Mouse (Mus musculus): ENCODE data around the gene Plcb4. TPM values are rescaled to one million over a fixed set of nuclear protein-coding genes. Genes with fewer than 3 reads are reported as not detected.

The Plcb4 gene
- 5.1 and 6.1 TPM in 2 replicates for polyA plus RNA-seq (2012; rRNA removed)

DNA sequence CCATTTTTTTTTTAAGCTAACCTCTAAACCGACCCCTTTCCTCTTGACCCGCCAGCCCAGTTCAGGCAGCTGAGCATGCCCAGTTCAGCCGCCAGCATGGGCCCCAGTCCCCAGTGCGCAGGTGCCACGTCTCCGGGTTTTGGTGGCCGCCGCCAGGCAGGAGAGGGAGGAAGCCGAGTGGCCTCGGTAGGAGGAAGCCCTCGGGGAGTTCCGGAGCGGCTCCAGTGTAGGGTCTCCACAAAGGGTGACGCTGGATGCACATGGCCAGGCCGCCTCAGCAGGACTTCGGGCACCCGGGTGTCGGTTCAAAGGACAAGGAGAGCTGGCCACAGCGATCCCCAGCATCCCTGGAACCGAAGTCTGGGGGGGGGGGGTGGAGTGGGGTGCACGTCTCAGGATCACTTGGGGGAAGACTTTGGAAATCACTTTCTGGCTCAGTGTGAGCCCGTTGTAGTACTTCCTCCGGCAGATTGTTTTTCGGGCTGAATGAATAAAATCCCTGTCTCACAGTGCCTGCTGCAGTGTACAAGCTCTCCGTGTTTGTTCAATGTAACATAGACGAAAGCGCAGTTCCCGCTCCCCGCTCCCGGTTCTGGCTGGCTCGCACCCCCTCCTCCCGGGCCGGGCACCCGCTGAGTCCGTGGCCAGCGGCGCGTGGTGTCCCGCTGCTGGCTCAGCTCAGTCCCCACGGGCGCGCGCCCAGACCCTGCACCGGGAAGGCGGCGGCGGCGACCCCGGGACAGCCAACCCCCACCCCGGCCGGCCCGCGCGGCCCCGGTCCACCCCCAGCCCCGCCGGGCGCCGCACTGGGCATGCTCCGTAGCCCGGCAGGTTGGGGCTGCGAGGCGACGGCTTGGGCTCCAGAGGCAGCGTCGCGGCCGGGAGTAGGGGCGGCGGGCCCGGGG, at the start of gene Plcb4:
Gene Plcb4 (plus strand): TSS at position 526 of the 905 bp plus-strand sequence.
- Histone ChIP-seq H3K27ac (ENCODE audit: insufficient read depth, low read depth, low read length) (peak within 1 kb of the TSS; percentile 73), H3K4me3 (ENCODE audit: insufficient read depth, low read depth, low read length) (peak within 1 kb of the TSS; percentile 77), H3K36me3 (ENCODE audit: control insufficient read depth, insufficient read depth, low read length) (no peaks in the 10 kb centered on the region), H3K27me3 (replicated peaks; ENCODE audit: control insufficient read depth, insufficient read depth, low read length) (no peaks in the 10 kb centered on the region), H3K4me1 (ENCODE audit: control insufficient read depth, insufficient read depth, low read length) (no peaks in the 10 kb centered on the region)
- WGBS, result 2% methylated on average over 69 of the region's 71 CpGs
- DNase-seq, result peak; percentile 86
- TF ChIP-seq CTCF (conservative IDR thresholded peaks at IDR 0.05; ENCODE audit: insufficient read depth, insufficient read length, low read depth, low read length) (no peak), POLR2A (IDR thresholded peaks at IDR 0.05; ENCODE audit: low read depth, low read length) (no peak)

GRCm38 (mm10) chr2:135614651-135615261, 44.1 kb upstream of the Plcb4 start:
- DNase-seq, result no peak
- no peak overlapping the region for H3K27ac ChIP-seq (ENCODE audit: insufficient read depth, low read depth, low read length)
- no peak for TF ChIP-seq CTCF (conservative IDR thresholded peaks at IDR 0.05; ENCODE audit: insufficient read depth, insufficient read length, low read depth, low read length)
- no peak for TF ChIP-seq POLR2A (IDR thresholded peaks at IDR 0.05; ENCODE audit: low read depth, low read length)
- no peaks in the 10 kb centered on the region for H3K27me3 ChIP-seq (replicated peaks; ENCODE audit: control insufficient read depth, insufficient read depth, low read length)
- no peak overlapping the region for H3K4me3 ChIP-seq (ENCODE audit: insufficient read depth, low read depth, low read length)
- H3K36me3 ChIP-seq (ENCODE audit: control insufficient read depth, insufficient read depth, low read length), result no peaks in the 10 kb centered on the region
- no peaks in the 10 kb centered on the region for H3K4me1 ChIP-seq (ENCODE audit: control insufficient read depth, insufficient read depth, low read length)
- WGBS, result 43% methylated on average over 4 of the region's 4 CpGs

DNA sequence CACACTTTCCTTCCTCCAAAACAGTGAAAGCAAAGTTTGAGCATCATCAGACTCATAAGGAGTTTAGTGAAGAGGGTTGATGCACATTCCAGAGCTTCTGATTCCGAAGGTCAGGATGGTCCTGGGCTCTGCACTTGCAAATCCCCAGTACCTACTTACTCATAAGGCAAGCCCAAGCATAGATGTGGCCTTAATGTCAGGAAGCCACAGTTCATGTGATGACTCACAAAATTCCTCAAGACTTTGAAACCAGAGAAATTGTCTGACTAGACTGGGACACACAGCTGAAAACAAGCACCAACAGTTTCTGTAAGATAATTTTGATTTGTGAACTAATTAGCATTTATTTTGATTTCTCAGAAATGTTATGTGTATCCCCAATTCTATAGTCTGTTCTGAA, 42.7 kb upstream of the Plcb4 start:
- 74% methylated on average over 1 of the region's 1 CpGs for WGBS
- no peaks in the 10 kb centered on the region for H3K4me1 ChIP-seq (ENCODE audit: control insufficient read depth, insufficient read depth, low read length)
- no peak for DNase-seq
- H3K36me3 ChIP-seq (ENCODE audit: control insufficient read depth, insufficient read depth, low read length), result no peaks in the 10 kb centered on the region
- H3K4me3 ChIP-seq (ENCODE audit: insufficient read depth, low read depth, low read length), result no peak overlapping the region
- TF ChIP-seq POLR2A (IDR thresholded peaks at IDR 0.05; ENCODE audit: low read depth, low read length), result no peak
- no peak for TF ChIP-seq CTCF (conservative IDR thresholded peaks at IDR 0.05; ENCODE audit: insufficient read depth, insufficient read length, low read depth, low read length)
- no peak overlapping the region for H3K27ac ChIP-seq (ENCODE audit: insufficient read depth, low read depth, low read length)
- no peaks in the 10 kb centered on the region for H3K27me3 ChIP-seq (replicated peaks; ENCODE audit: control insufficient read depth, insufficient read depth, low read length)

DNA sequence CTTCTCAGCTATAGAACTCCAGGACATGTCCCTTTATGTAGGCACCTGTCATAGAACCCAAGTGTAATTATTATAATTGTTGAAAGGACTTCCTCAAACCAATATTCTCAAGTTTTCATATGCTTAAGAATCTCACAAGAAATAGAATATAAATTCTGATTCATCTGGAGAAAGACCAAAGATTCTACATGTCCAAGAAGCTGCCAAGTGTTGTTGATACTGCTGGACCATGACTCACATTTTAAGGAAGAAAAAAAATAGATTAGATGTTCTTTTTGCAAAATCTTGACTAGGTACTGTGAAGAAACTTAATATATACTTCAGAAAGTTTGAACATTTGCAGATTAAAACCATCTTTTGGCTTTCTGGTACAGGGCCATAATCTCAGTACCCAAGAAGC, 40.3 kb upstream of the Plcb4 start:
- Histone ChIP-seq H3K4me1 (ENCODE audit: control insufficient read depth, insufficient read depth, low read length) (no peaks in the 10 kb centered on the region), H3K27me3 (replicated peaks; ENCODE audit: control insufficient read depth, insufficient read depth, low read length) (no peaks in the 10 kb centered on the region), H3K36me3 (ENCODE audit: control insufficient read depth, insufficient read depth, low read length) (no peaks in the 10 kb centered on the region), H3K4me3 (ENCODE audit: insufficient read depth, low read depth, low read length) (no peak overlapping the region), H3K27ac (ENCODE audit: insufficient read depth, low read depth, low read length) (no peak overlapping the region)
- TF ChIP-seq POLR2A (IDR thresholded peaks at IDR 0.05; ENCODE audit: low read depth, low read length) (no peak), CTCF (conservative IDR thresholded peaks at IDR 0.05; ENCODE audit: insufficient read depth, insufficient read length, low read depth, low read length) (no peak)
- DNase-seq, result no peak

- WGBS, result 54% methylated on average over 2 of the region's 2 CpGs
Measured at GRCm38 (mm10) chr2:135619956-135620355, 38.9 kb upstream of the Plcb4 start.

DNA sequence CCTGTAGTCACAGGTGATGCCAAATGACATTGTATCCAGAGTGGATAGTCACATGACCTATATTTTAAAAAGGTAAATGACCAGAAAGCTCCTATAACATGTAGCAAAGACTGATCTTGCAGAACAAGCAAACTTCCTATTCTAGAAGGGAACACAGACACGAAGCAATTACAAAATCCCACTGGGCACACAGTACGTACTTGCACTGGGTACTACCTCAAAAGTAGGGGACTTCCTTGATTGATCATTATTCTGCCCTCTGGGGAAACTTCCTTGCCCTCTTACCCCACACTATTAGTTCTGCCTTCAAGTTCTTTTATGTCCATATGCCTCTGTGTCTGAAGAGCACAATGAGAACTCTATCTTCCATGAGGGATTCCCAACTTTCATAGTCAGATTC, 31.0 kb upstream of the Plcb4 start:
- WGBS, result 82% methylated on average over 2 of the region's 2 CpGs
- TF ChIP-seq POLR2A (IDR thresholded peaks at IDR 0.05; ENCODE audit: low read depth, low read length), result no peak
- no peak for TF ChIP-seq CTCF (conservative IDR thresholded peaks at IDR 0.05; ENCODE audit: insufficient read depth, insufficient read length, low read depth, low read length)
- H3K4me3 ChIP-seq (ENCODE audit: insufficient read depth, low read depth, low read length), result no peak overlapping the region
- no peaks in the 10 kb centered on the region for H3K27me3 ChIP-seq (replicated peaks; ENCODE audit: control insufficient read depth, insufficient read depth, low read length)
- H3K4me1 ChIP-seq (ENCODE audit: control insufficient read depth, insufficient read depth, low read length), result no peaks in the 10 kb centered on the region
- H3K36me3 ChIP-seq (ENCODE audit: control insufficient read depth, insufficient read depth, low read length), result no peaks in the 10 kb centered on the region
- no peak for DNase-seq
- no peak overlapping the region for H3K27ac ChIP-seq (ENCODE audit: insufficient read depth, low read depth, low read length)

More at GRCm38 (mm10) chr2:135619956-135620355, 38.9 kb upstream of the Plcb4 start:
- no peaks in the 10 kb centered on the region for H3K36me3 ChIP-seq (ENCODE audit: control insufficient read depth, insufficient read depth, low read length)
- H3K27me3 ChIP-seq (replicated peaks; ENCODE audit: control insufficient read depth, insufficient read depth, low read length), result no peaks in the 10 kb centered on the region
- H3K27ac ChIP-seq (ENCODE audit: insufficient read depth, low read depth, low read length), result no peak overlapping the region
- H3K4me3 ChIP-seq (ENCODE audit: insufficient read depth, low read depth, low read length), result no peak overlapping the region
- no peaks in the 10 kb centered on the region for H3K4me1 ChIP-seq (ENCODE audit: control insufficient read depth, insufficient read depth, low read length)
- TF ChIP-seq POLR2A (IDR thresholded peaks at IDR 0.05; ENCODE audit: low read depth, low read length) (no peak), CTCF (conservative IDR thresholded peaks at IDR 0.05; ENCODE audit: insufficient read depth, insufficient read length, low read depth, low read length) (no peak)
- DNase-seq, result no peak

- no peaks in the 10 kb centered on the region for H3K4me1 ChIP-seq (ENCODE audit: control insufficient read depth, insufficient read depth, low read length)
- H3K27ac ChIP-seq (ENCODE audit: insufficient read depth, low read depth, low read length), result no peak overlapping the region
- no peak overlapping the region for H3K4me3 ChIP-seq (ENCODE audit: insufficient read depth, low read depth, low read length)
- WGBS, result 88% methylated on average over 2 of the region's 2 CpGs
- H3K36me3 ChIP-seq (ENCODE audit: control insufficient read depth, insufficient read depth, low read length), result no peaks in the 10 kb centered on the region
- TF ChIP-seq POLR2A (IDR thresholded peaks at IDR 0.05; ENCODE audit: low read depth, low read length) (no peak), CTCF (conservative IDR thresholded peaks at IDR 0.05; ENCODE audit: insufficient read depth, insufficient read length, low read depth, low read length) (no peak)
- no peaks in the 10 kb centered on the region for H3K27me3 ChIP-seq (replicated peaks; ENCODE audit: control insufficient read depth, insufficient read depth, low read length)
- no peak for DNase-seq
Measured at GRCm38 (mm10) chr2:135637227-135637626, 21.6 kb upstream of the Plcb4 start.
